Mouse (Mus musculus) retina, adult 2 months (tissue): Measurements from ENCODE around the gene Bcl2l11.
"Not testable (repeated sequence)": the region's sequence is repeated elsewhere in the genome, so short reads cannot be mapped to it uniquely, and the experiment has no call there.

Experiments
- DNase-seq: peaks from one replicate; pipeline ENCODE4 v3.0.0-alpha.2; 2012; ENCODE audit warnings: low read depth, low spot score

The Bcl2l11 gene

DNA sequence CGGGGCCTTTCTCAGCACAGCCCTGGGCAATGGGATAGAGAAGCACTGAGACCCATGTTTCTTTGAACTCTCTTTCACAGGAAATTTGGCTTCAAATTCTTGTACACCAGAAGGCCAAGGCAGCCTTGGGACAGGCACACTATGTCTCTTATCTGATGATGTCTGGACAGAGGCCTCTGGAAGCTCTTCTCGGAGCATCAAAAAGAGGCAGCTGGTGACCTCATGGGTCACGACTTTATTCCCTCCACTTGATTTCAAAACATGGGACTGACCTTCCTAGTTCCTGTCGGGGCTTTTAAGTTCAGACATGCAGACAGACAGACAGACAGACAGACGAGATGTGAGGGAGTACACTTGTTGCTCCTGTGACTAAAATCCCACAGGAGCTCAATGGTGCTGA is 48.3 kb downstream of the Bcl2l11 start:
- no peak for DNase-seq

DNA sequence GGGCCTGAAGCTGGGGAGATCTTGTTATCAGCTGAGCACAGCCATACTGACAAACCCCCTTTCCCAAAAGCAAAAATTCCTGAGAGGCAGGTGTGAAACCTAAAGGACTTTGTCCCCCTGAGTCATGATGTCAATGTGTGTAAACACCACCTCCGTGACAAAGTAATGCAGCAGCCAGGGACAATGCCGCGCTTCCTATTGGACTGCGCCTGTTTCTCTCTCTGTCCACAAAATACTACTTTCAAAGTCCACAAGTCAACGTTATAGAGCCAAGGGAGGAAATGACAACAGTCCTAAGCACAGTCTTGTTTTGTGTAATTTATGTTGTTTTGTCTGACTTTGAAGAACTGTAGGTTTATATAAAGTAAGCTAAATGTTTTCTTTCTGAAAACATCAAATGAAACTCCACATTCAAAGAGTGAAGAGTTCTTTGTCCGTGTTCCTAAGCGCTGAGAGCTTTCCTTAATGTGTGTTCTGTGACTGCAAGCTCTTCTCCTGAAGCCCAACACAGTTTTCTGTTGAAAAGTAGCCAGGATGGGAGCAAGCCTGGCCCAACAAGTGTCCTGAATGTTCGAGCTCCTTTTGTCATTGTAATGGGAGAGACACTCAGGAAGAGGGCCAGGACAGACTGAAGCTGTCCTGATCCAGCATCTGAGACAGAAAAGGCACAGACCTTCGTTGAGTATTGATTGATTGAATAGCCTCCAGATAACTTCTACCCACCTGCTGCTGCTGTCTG is 48.9 kb downstream of the Bcl2l11 start:
- DNase-seq = no peak

- no peak for DNase-seq
These were observed 49.8 kb downstream of the Bcl2l11 start for GRCm38 (mm10) chr2:128175625-128176024.

DNA sequence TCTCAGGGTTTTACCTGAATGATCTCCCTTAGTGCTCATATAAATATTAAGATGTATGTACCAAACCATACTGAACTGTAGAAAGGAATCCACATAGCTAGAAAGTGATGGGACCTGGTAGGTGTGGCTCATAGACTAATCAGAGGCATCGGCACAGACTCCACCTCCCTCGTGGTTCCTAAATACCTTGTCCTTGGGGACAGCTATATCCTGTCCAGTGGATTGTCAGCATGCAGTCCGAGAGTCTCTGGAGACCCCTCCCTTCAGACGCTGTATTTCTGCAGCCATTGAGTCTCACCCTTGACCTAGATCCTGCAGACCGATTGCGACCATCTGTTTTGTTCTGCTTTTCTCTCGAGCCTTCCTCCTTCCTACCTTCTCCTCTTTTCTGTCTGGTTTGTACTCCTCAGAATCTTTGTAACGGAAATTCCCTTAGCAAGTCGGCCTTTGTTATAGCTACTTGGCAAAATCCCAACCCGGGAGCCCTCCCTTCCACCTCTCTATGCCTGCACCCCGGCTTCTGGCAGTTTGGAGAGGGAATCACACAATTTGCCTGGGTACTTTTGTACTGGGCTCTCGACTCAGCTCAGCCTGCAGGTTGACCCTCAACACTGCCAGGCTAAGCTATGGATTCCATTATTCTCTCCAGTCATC is 50.7 kb downstream of the Bcl2l11 start:
- DNase-seq = no peak

GRCm38 (mm10) chr2:128177241-128177661 is 51.4 kb downstream of the Bcl2l11 start:
- no peak for DNase-seq

DNA sequence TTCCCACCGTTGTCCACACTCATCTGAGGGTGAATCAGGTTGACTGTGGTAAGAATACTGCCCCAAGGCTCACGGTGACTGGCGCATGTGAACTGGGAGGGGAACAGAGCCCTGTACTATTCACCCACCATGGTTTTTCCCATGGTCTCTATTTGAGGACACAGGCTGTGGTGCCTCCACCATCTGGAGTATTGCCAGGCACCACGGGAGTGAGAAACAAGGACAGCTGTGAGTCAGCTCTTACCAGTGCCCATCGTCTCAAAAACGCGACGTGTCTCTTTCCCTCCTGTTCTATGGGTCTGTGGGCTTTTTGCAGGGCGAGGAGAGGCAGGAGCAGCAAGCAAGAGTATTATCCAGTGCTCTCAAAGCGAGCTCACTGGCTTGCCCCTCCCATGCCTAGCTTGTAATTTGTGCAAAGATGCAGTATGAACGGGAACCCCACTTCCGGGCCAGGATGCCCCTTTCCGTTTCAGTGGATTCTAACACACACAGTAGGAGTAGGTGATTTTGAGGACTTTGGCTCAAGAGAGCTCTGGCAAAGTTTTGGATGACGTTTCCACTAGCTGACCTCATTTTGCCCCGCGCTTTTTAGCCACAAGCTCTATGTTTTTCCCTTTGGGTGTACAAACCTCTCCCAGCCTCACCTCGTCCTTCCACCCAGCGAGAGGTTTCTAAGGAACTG is 53.4 kb downstream of the Bcl2l11 start:
- DNase-seq = no peak

DNA sequence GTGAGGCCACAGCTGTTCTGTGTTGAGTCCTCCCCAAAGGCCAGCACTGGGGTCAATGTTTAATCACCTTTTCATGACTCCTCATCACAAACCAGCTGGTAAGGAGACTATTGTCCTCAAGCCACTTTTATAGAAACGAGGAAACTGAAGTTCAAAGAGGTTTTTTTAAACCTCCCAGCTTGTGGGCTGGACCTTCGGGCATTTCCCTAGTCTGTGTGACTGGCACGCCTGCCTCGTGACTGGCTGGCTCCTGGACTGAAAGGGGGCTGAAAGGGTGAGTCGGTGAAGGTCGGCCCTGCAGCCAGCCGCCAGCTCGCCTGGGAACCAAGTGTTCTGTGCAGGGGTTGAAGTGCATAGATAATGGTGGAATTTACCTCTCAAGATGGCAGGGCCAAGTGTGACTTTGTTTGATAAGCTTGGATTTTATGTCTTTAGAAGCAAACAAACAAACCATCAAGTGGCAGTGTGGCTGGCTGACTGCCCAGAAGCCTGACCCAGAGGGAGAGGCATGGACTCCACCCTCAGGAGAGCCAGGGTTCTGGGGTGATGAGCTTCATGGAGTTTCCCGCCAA is 54.1 kb downstream of the Bcl2l11 start:
- DNase-seq = no peak

DNA sequence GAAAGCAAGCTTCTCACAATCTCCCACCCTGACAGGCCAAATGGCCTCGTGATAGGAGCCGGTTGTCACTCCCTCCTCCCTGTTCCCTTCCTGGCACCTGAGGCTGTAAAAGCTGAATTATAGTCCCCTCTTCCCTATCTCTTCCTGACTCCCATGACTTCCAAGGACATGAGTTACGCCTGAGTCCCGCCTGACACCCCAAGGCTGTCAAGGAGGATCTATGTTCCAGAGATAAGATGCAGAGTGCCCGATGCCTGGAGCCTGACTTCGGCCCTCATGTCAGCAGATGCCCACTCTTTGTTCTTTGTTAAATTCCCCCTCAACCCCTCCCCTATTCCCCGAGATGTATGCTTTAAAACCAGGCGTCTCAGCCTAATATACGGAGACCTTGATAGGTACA is 56.3 kb downstream of the Bcl2l11 start:
- not testable (repeated sequence) for DNase-seq

GRCm38 (mm10) chr2:128182751-128183150 is 56.9 kb downstream of the Bcl2l11 start:
- DNase-seq = no peak

DNA sequence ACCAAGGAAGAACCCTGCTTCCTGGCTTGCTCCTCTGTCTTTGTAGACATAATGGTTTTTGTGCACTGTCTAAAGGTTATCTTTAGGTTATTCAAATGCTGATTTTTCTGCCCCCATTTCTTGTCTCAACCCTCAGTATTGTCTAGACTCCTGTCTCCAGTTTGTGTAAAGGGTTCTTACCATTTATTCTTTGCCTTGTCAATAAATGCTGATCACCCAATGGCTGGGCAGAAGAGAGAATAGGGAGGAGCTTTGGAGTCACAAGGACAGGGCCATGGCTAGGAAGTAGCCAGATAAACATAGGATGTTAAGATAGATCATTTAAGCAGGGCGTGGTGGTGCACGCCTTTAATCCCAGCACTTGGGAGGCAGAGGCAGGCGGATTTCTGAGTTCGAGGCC is 57.9 kb downstream of the Bcl2l11 start:
- DNase-seq = no peak

DNA sequence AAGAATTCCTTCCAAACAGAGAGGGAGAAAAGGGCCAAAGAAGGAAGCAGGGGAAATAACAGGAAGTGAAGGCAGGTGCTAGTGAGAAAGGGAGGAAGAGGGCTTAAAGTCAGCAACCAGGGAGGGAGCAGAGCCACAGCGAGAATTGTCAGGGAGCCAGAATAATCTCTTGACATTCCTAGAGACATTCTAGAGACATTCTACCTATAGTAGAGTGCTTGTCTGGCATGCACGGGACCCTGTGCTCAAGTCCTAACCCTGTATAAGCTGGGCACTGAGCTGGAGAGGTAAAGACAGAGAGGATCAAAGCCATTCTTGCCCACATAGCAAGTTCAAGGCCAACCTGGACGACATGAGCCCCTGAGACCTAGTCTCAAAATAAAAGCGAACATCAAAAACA is 60.1 kb downstream of the Bcl2l11 start:
- DNase-seq = no peak

DNA sequence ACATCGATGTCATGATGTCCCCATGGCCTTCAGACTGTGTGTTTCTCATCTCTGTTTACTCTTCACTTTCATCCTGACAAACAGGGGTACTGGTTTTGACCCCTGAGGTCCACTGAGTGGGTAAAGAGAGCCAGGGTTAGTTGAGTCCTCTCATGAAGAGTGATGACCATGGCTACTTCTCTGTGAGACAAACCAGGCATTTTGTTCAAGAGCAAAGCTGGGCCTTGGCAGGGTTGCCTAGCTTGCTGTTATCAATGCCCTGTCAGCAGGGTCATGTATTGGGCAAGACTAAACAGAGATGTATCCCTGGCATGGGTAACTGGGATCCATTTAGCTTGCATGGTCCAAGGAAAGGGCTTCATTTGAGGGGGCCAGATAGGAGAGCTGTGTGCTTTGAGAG is 61.4 kb downstream of the Bcl2l11 start:
- no peak for DNase-seq

GRCm38 (mm10) chr2:128188461-128188860 is 62.6 kb downstream of the Bcl2l11 start:
- no peak for DNase-seq

DNA sequence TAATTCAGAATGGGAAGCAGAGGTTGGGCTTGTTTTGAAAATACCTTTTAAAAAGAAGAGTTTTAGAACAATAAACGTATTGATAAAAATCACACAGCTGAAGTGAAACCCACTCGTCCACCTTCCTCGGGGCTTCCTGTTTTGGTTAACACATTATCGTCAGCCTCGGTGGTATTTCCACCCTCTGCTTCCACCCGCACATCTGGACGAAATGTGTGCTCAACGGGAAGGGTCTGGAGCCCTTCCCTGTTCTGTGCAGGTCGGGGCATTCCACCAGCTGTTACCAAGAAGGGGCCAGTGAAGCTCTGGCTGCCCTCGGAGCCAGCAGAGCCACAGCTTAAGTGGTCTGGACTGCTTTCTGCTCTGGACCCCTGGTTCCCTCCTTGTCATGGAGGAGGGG is 63.9 kb downstream of the Bcl2l11 start:
- DNase-seq = no peak

DNA sequence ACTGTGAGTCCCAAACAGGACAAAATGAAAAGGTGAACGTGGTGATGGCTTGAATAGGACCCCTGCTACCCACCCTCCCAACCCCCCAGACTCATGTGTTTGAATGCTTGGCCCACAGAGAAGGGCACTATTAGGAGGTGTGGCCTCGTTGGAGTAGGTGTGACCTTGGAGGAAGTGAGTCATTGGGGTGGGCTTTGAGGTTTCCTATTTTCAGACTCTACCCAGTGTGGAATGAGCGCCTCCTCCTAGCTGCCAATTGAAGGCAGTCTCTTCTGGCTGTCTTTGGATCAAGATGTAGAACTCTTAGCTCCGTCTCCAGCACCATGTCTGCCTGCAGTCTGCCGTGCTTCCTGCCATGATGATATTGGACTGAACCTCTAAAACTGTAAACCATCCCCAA is 64.4 kb downstream of the Bcl2l11 start:
- no peak for DNase-seq

- DNase-seq = no peak
These were observed 67.6 kb downstream of the Bcl2l11 start for GRCm38 (mm10) chr2:128193411-128193810.

- no peak for DNase-seq
These were observed 71.5 kb downstream of the Bcl2l11 start for GRCm38 (mm10) chr2:128197379-128197778.

- no peak for DNase-seq
These were observed 77.3 kb downstream of the Bcl2l11 start for GRCm38 (mm10) chr2:128203147-128203546.

DNA sequence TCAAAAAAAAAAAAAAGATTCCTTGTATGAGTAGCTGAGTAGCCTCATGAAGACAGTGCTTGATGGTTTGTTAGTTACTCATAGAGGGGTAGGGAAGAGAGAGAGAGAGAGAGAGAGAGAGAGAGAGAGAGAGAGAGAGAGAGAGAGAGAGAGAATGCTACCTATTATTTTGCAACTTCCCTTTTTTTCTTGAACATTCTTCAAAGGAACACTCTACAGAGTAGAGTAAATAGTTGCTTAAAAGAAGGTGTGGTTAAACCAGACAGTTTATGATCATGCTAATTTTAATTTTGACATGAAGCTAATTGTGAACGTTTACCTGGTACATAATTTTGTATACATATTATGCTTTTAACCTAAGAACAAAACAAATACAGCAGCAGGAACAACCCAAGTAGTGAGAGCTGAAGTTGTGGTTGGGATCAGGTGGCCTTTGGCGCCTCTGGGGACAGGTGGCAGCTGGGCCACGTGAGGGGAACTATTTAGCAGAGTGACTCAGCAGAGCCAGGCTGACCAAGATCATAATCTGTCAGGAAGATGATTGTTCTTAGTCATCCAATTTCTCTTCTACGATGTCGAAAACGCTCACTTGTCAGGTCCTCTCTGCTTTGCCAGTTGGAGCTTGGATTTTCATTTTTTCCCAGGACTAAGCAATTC is 78.0 kb downstream of the Bcl2l11 start:
- no peak for DNase-seq

GRCm38 (mm10) chr2:128208541-128208940 is 82.7 kb downstream of the Bcl2l11 start:
- DNase-seq = no peak

GRCm38 (mm10) chr2:128209841-128210329 is 84.0 kb downstream of the Bcl2l11 start:
- no peak for DNase-seq

GRCm38 (mm10) chr2:128210376-128210775 is 84.5 kb downstream of the Bcl2l11 start:
- no peak for DNase-seq
